Mouse (Mus musculus): Measurements from ENCODE around the gene Prelp. TPM values are rescaled to one million over a fixed set of nuclear protein-coding genes. Genes with fewer than 3 reads are reported as not detected.
A peak's percentile ranks its signal among the peaks of the same experiment; 100 is the strongest.

Gene Prelp
- total RNA-seq, 1 experiment: not detected

- Histone ChIP-seq H3K9me3 (ENCODE audit: control insufficient read depth, insufficient read depth, low read depth, low read length) (no peaks in the 10 kb centered on the region), H3K9ac (ENCODE audit: insufficient read depth, low read depth, low read length, poor library complexity, severe bottlenecking) (no peak overlapping the region), H3K27ac (ENCODE audit: insufficient read depth, low read depth, low read length, poor library complexity, severe bottlenecking) (no peak overlapping the region), H3K36me3 (ENCODE audit: control insufficient read depth, insufficient read depth, low read length, poor library complexity, severe bottlenecking) (no peaks in the 10 kb centered on the region), H3K4me1 (ENCODE audit: control insufficient read depth in 2 of 2, insufficient read depth in 2 of 2, low read length in 2 of 2, poor library complexity in 1 of 2) (no peaks in the 10 kb centered on the region; a peak in 1 of 4 replicates), H3K4me3 (ENCODE audit: insufficient read depth in 1 of 2, low read depth in 1 of 2, low read length in 2 of 2, poor library complexity in 1 of 2, severe bottlenecking in 1 of 2) (no peak overlapping the region)
- in situ Hi-C loops (cut with MboI; ENCODE audit: low sequenced_read_pairs in 2 of 2, unreplicated experiment in 2 of 2): no loop called here
- DNase-seq (ENCODE audit: low read depth, low spot score): no peak
- no peak for TF ChIP-seq HCFC1 (IDR thresholded peaks at IDR 0.05; ENCODE audit: borderline replicate concordance, insufficient read depth, low read length)
- no peak for TF ChIP-seq MAFK (IDR thresholded peaks at IDR 0.05; ENCODE audit: insufficient read depth, low read depth, low read length)
- TF ChIP-seq ZNF384 (IDR thresholded peaks at IDR 0.05; ENCODE audit: low read depth, low read length): no peak
- TF ChIP-seq ZC3H11A (IDR thresholded peaks at IDR 0.05; ENCODE audit: borderline replicate concordance, low read depth, low read length): no peak
- TF ChIP-seq CHD2 (IDR thresholded peaks at IDR 0.05; ENCODE audit: low read depth, low read length): no peak
Observed at GRCm38 (mm10) chr1:133950061-133950782, 29.0 kb upstream of the Prelp start.

GRCm38 (mm10) chr1:133945106-133945505, 23.9 kb upstream of the Prelp start:
- Histone ChIP-seq H3K4me3 (ENCODE audit: insufficient read depth in 1 of 2, low read depth in 1 of 2, low read length in 2 of 2, poor library complexity in 1 of 2, severe bottlenecking in 1 of 2) (no peak overlapping the region), H3K4me1 (ENCODE audit: control insufficient read depth in 2 of 2, insufficient read depth in 2 of 2, low read length in 2 of 2, poor library complexity in 1 of 2) (0 out of 4 replicates have a peak, but pooled peaks cover 0 to 2% of the 10 kb centered on the region in 2 experiments), H3K36me3 (ENCODE audit: control insufficient read depth, insufficient read depth, low read length, poor library complexity, severe bottlenecking) (no peaks in the 10 kb centered on the region), H3K9me3 (ENCODE audit: control insufficient read depth, insufficient read depth, low read depth, low read length) (no peaks in the 10 kb centered on the region), H3K27ac (ENCODE audit: insufficient read depth, low read depth, low read length, poor library complexity, severe bottlenecking) (no peak overlapping the region), H3K9ac (ENCODE audit: insufficient read depth, low read depth, low read length, poor library complexity, severe bottlenecking) (no peak overlapping the region)
- in situ Hi-C loops (cut with MboI; ENCODE audit: low sequenced_read_pairs in 2 of 2, unreplicated experiment in 2 of 2): no loop called here
- DNase-seq (ENCODE audit: low read depth, low spot score): no peak
- TF ChIP-seq ZC3H11A (IDR thresholded peaks at IDR 0.05; ENCODE audit: borderline replicate concordance, low read depth, low read length) (no peak), HCFC1 (IDR thresholded peaks at IDR 0.05; ENCODE audit: borderline replicate concordance, insufficient read depth, low read length) (no peak), ZNF384 (IDR thresholded peaks at IDR 0.05; ENCODE audit: low read depth, low read length) (no peak), CHD2 (IDR thresholded peaks at IDR 0.05; ENCODE audit: low read depth, low read length) (no peak), MAFK (IDR thresholded peaks at IDR 0.05; ENCODE audit: insufficient read depth, low read depth, low read length) (no peak)

GRCm38 (mm10) chr1:133941904-133942303, 20.7 kb upstream of the Prelp start:
- no peak for TF ChIP-seq ZC3H11A (IDR thresholded peaks at IDR 0.05; ENCODE audit: borderline replicate concordance, low read depth, low read length)
- TF ChIP-seq MAFK (IDR thresholded peaks at IDR 0.05; ENCODE audit: insufficient read depth, low read depth, low read length): no peak
- TF ChIP-seq ZNF384 (IDR thresholded peaks at IDR 0.05; ENCODE audit: low read depth, low read length): no peak
- TF ChIP-seq HCFC1 (IDR thresholded peaks at IDR 0.05; ENCODE audit: borderline replicate concordance, insufficient read depth, low read length): no peak
- no peak for TF ChIP-seq CHD2 (IDR thresholded peaks at IDR 0.05; ENCODE audit: low read depth, low read length)
- DNase-seq (ENCODE audit: low read depth, low spot score): no peak
- Histone ChIP-seq H3K27ac (ENCODE audit: insufficient read depth, low read depth, low read length, poor library complexity, severe bottlenecking) (no peak overlapping the region), H3K9me3 (ENCODE audit: control insufficient read depth, insufficient read depth, low read depth, low read length) (no peaks in the 10 kb centered on the region), H3K36me3 (ENCODE audit: control insufficient read depth, insufficient read depth, low read length, poor library complexity, severe bottlenecking) (no peaks in the 10 kb centered on the region), H3K9ac (ENCODE audit: insufficient read depth, low read depth, low read length, poor library complexity, severe bottlenecking) (no peak overlapping the region), H3K4me1 (ENCODE audit: control insufficient read depth in 2 of 2, insufficient read depth in 2 of 2, low read length in 2 of 2, poor library complexity in 1 of 2) (0 out of 4 replicates have a peak, but pooled peaks cover 0 to 2% of the 10 kb centered on the region in 2 experiments), H3K4me3 (ENCODE audit: insufficient read depth in 1 of 2, low read depth in 1 of 2, low read length in 2 of 2, poor library complexity in 1 of 2, severe bottlenecking in 1 of 2) (no peak overlapping the region)
- in situ Hi-C loops (cut with MboI; ENCODE audit: low sequenced_read_pairs in 2 of 2, unreplicated experiment in 2 of 2): no loop called here

- no peak for TF ChIP-seq ZC3H11A (IDR thresholded peaks at IDR 0.05; ENCODE audit: borderline replicate concordance, low read depth, low read length)
- no peak for TF ChIP-seq ZNF384 (IDR thresholded peaks at IDR 0.05; ENCODE audit: low read depth, low read length)
- no peak for TF ChIP-seq HCFC1 (IDR thresholded peaks at IDR 0.05; ENCODE audit: borderline replicate concordance, insufficient read depth, low read length)
- H3K9ac ChIP-seq (ENCODE audit: insufficient read depth, low read depth, low read length, poor library complexity, severe bottlenecking): no peak overlapping the region
- no peaks in the 10 kb centered on the region for H3K36me3 ChIP-seq (ENCODE audit: control insufficient read depth, insufficient read depth, low read length, poor library complexity, severe bottlenecking)
- H3K9me3 ChIP-seq (ENCODE audit: control insufficient read depth, insufficient read depth, low read depth, low read length): no peaks in the 10 kb centered on the region
- H3K4me1 ChIP-seq (ENCODE audit: control insufficient read depth in 2 of 2, insufficient read depth in 2 of 2, low read length in 2 of 2, poor library complexity in 1 of 2): 0 out of 4 replicates have a peak, but pooled peaks cover 0 to 2% of the 10 kb centered on the region in 2 experiments
- H3K4me3 ChIP-seq (ENCODE audit: insufficient read depth in 1 of 2, low read depth in 1 of 2, low read length in 2 of 2, poor library complexity in 1 of 2, severe bottlenecking in 1 of 2): peak overlapping the region in 1 of 2 experiments; percentile 26; a peak in 1 of 4 replicates
- in situ Hi-C loops (cut with MboI; ENCODE audit: low sequenced_read_pairs in 2 of 2, unreplicated experiment in 2 of 2): no loop called here
- DNase-seq (ENCODE audit: low read depth, low spot score): no peak
- no peak overlapping the region for H3K27ac ChIP-seq (ENCODE audit: insufficient read depth, low read depth, low read length, poor library complexity, severe bottlenecking)
Observed at GRCm38 (mm10) chr1:133941158-133941860, 20.1 kb upstream of the Prelp start.
